Mouse (Mus musculus) skeletal muscle tissue, adult 2 months (tissue): ENCODE data around the gene Adgrv1.
"Not testable (repeated sequence)": the region's sequence is repeated elsewhere in the genome, so short reads cannot be mapped to it uniquely, and the experiment has no call there.

Experiments used
- DNase-seq: peaks from one replicate; pipeline ENCODE4 v3.0.0-alpha.2; 2012; ENCODE audit warnings: low read depth, low spot score

The Adgrv1 gene

GRCm38 (mm10) chr13:81342987-81343596 lies 289.9 kb downstream of the Adgrv1 start:
- DNase-seq, result no peak

GRCm38 (mm10) chr13:81335241-81335640 lies 297.7 kb downstream of the Adgrv1 start:
- DNase-seq, result no peak

- DNase-seq, result no peak
Measured at GRCm38 (mm10) chr13:81332018-81332417, 300.9 kb downstream of the Adgrv1 start.

GRCm38 (mm10) chr13:81329762-81330161 lies 303.2 kb downstream of the Adgrv1 start:
- no peak for DNase-seq

GRCm38 (mm10) chr13:81328181-81328580 lies 304.8 kb downstream of the Adgrv1 start:
- DNase-seq, result no peak

GRCm38 (mm10) chr13:81325606-81326215 lies 307.2 kb downstream of the Adgrv1 start:
- no peak for DNase-seq

GRCm38 (mm10) chr13:81323546-81324316 lies 309.2 kb downstream of the Adgrv1 start:
- DNase-seq, result no peak

- no peak for DNase-seq
Measured at GRCm38 (mm10) chr13:81316581-81316980, 316.4 kb downstream of the Adgrv1 start.

GRCm38 (mm10) chr13:81314306-81315120 lies 318.4 kb downstream of the Adgrv1 start:
- DNase-seq, result peak; percentile 15

- DNase-seq, result no peak
Measured at GRCm38 (mm10) chr13:81312148-81312547, 320.8 kb downstream of the Adgrv1 start.

GRCm38 (mm10) chr13:81300851-81301250 lies 332.1 kb downstream of the Adgrv1 start:
- DNase-seq, result no peak

GRCm38 (mm10) chr13:81294106-81294505 lies 338.8 kb downstream of the Adgrv1 start:
- DNase-seq, result no peak

- no peak for DNase-seq
Measured at GRCm38 (mm10) chr13:81282193-81282592, 350.8 kb downstream of the Adgrv1 start.

GRCm38 (mm10) chr13:81280650-81281229 lies 352.2 kb downstream of the Adgrv1 start:
- DNase-seq, result no peak

GRCm38 (mm10) chr13:81279351-81279736 lies 353.6 kb downstream of the Adgrv1 start:
- no peak for DNase-seq

GRCm38 (mm10) chr13:81278669-81279350 lies 354.1 kb downstream of the Adgrv1 start:
- no peak for DNase-seq

- no peak for DNase-seq
Measured at GRCm38 (mm10) chr13:81273837-81274236, 359.1 kb downstream of the Adgrv1 start.

GRCm38 (mm10) chr13:81270396-81270795 lies 362.6 kb downstream of the Adgrv1 start:
- no peak for DNase-seq

GRCm38 (mm10) chr13:81269056-81269455 lies 363.9 kb downstream of the Adgrv1 start:
- no peak for DNase-seq

GRCm38 (mm10) chr13:81267489-81267888 lies 365.5 kb downstream of the Adgrv1 start:
- DNase-seq, result not testable (repeated sequence)

GRCm38 (mm10) chr13:81264465-81264864 lies 368.5 kb downstream of the Adgrv1 start:
- DNase-seq, result no peak
